20 mouse cellular contexts compared by ENCODE assay signal in genomic region chr13:59564505-59564904, GRCm38 (mm10).
"Had no signal": no experiment of that assay in that cellular context is flagged by ENCODE, and none has a peak within 500 bp of the region (broad histone marks: within the 10 kb centered on the region; RNA-seq: fewer than 3 reads in every experiment).

No protein-coding gene starts in this region.

- H3K9me3 ChIP-seq: liver, embryonic 13.5 days; liver, embryonic 15.5 days; midbrain, embryonic 10.5 days; midbrain, embryonic 12.5 days; neural tube, embryonic 13.5 days; neural tube, embryonic 15.5 days had no signal

- H3K9ac ChIP-seq: liver, embryonic 13.5 days; liver, embryonic 15.5 days; liver, postnatal 0 days; midbrain, embryonic 12.5 days; neural tube, embryonic 13.5 days; neural tube, embryonic 15.5 days had no signal

- H3K27ac ChIP-seq: liver, embryonic 13.5 days; liver, embryonic 15.5 days; midbrain, embryonic 10.5 days; midbrain, embryonic 12.5 days; neural tube, embryonic 13.5 days; neural tube, embryonic 15.5 days had no signal

- H3K4me3 ChIP-seq: liver, embryonic 13.5 days; liver, embryonic 15.5 days; midbrain, embryonic 10.5 days; midbrain, embryonic 12.5 days; myocyte; neural tube, embryonic 13.5 days; neural tube, embryonic 15.5 days had no signal

- DNase-seq: liver; liver, embryonic 13.5 days; liver, postnatal 0 days; midbrain, embryonic 14.5 days; retina, postnatal 1 day; right cerebral cortex, adult 18-20 months; right cerebral cortex, postnatal 25 days; right cerebral cortex, postnatal 4 days; spleen, adult 18-20 months; thymus, adult 2 months; thymus, postnatal 25 days; thymus, postnatal 4 days had no signal

- ATAC-seq: liver, postnatal 0 days; midbrain, embryonic 16.5 days had no signal

- H3K4me1 ChIP-seq: liver, embryonic 13.5 days; liver, embryonic 15.5 days; midbrain, embryonic 10.5 days; midbrain, embryonic 12.5 days; neural tube, embryonic 13.5 days; neural tube, embryonic 15.5 days had no signal

- H3K36me3 ChIP-seq: liver, embryonic 13.5 days; liver, embryonic 15.5 days; midbrain, embryonic 10.5 days; midbrain, embryonic 12.5 days; neural tube, embryonic 13.5 days; neural tube, embryonic 15.5 days had no signal

- H3K4me2 ChIP-seq: liver, embryonic 11.5 days; liver, embryonic 13.5 days; liver, embryonic 15.5 days; midbrain, embryonic 12.5 days; neural tube, embryonic 13.5 days; neural tube, embryonic 15.5 days had no signal

- H3K27me3 ChIP-seq: neural tube, embryonic 13.5 days; neural tube, embryonic 15.5 days had no signal
